Comparison of ENCODE assay signal across 24 mouse cellular contexts in the genomic region with DNA sequence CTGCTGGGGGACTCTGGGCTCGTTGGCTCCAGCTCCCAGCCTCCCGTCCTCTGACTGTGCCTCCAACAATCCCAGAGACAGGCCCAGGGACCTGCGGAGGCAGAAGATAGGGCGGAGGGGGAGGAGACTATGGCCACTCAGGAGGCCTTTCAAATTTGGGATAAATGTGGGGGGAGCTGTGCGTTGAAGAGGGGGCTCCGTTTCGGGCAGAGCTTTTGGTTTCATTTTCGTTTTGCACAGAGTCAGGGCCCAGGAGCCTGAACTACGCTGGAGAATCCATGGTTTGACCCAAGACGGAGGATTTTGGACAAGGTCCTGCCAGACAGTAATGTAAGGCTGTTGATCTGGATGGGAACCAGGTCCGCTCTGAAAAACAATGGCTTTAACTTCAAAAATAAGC.
"Had no signal": no experiment of that assay in that cellular context is flagged by ENCODE, and none has a peak within 500 bp of the region (broad histone marks: within the 10 kb centered on the region; RNA-seq: fewer than 3 reads in every experiment).

No protein-coding gene starts in this region.

- H3K4me1 ChIP-seq: heart, embryonic 10.5 days; heart, embryonic 12.5 days; hindbrain, embryonic 13.5 days; hindbrain, embryonic 15.5 days; limb, embryonic 10.5 days; limb, embryonic 12.5 days; liver, embryonic 13.5 days; liver, embryonic 15.5 days had no signal

- DNase-seq: gastrocnemius, adult 2 months; gastrocnemius, postnatal 10 days; gastrocnemius, postnatal 25 days; heart, adult 18-20 months; heart, postnatal 10 days; heart, postnatal 36 days; kidney, adult 18-20 months; kidney, adult 8-10 months; kidney, postnatal 10 days; kidney, postnatal 25 days; kidney, postnatal 4 days; liver; liver, embryonic 13.5 days had no signal

- H3K27me3 ChIP-seq: heart, embryonic 12.5 days; hindbrain, embryonic 13.5 days; hindbrain, embryonic 15.5 days; limb, embryonic 12.5 days; liver, embryonic 13.5 days; liver, embryonic 15.5 days had no signal

- H3K4me3 ChIP-seq: gastrocnemius, adult 2 months; heart, embryonic 10.5 days; heart, embryonic 12.5 days; hindbrain, embryonic 13.5 days; hindbrain, embryonic 15.5 days; layer of hippocampus, adult 2 months; left cerebral cortex, adult 2 months; limb, embryonic 10.5 days; limb, embryonic 12.5 days; liver, embryonic 13.5 days; liver, embryonic 15.5 days had no signal

- H3K9ac ChIP-seq: heart, embryonic 12.5 days; hindbrain, embryonic 13.5 days; hindbrain, embryonic 15.5 days; limb, embryonic 12.5 days; liver, embryonic 13.5 days; liver, embryonic 15.5 days had no signal

- H3K4me2 ChIP-seq: heart, embryonic 12.5 days; hindbrain, embryonic 13.5 days; hindbrain, embryonic 15.5 days; limb, embryonic 12.5 days; liver, embryonic 11.5 days; liver, embryonic 13.5 days; liver, embryonic 15.5 days had no signal

- H3K27ac ChIP-seq: gastrocnemius, adult 2 months; heart, embryonic 10.5 days; hindbrain, embryonic 13.5 days; hindbrain, embryonic 15.5 days; hindbrain, postnatal 0 days; layer of hippocampus, adult 2 months; left cerebral cortex, adult 2 months; limb, embryonic 10.5 days; limb, embryonic 12.5 days; liver, embryonic 13.5 days; liver, embryonic 15.5 days had no signal

- H3K36me3 ChIP-seq: heart, embryonic 10.5 days; heart, embryonic 12.5 days; hindbrain, embryonic 13.5 days; hindbrain, embryonic 15.5 days; limb, embryonic 10.5 days; limb, embryonic 12.5 days; liver, embryonic 13.5 days; liver, embryonic 15.5 days had no signal
